Mouse (Mus musculus) olfactory bulb, adult 2 months (tissue): ENCODE data around the gene Morn3.
"Not testable (repeated sequence)": the region's sequence is repeated elsewhere in the genome, so short reads cannot be mapped to it uniquely, and the experiment has no call there.

ENCODE experiments used
- CTCF ChIP-seq: fragments of 200-500 bp; IDR thresholded peaks from 2 replicates; pipeline ENCODE4 v1.5.1; 2012; ENCODE audit warnings: low read depth, mild to moderate bottlenecking, low read length, moderate library complexity; ENCODE audit not compliant: insufficient read depth
- POLR2A ChIP-seq: fragments of 200-500 bp; IDR thresholded peaks from 2 replicates; pipeline ENCODE4 v1.6.1; 2012; ENCODE audit warnings: mild to moderate bottlenecking, low read depth, low read length, moderate library complexity; ENCODE audit not compliant: insufficient read depth

- TF ChIP-seq POLR2A, CTCF: not testable (repeated sequence)
These were observed 14.6 kb upstream of the Morn3 start for GRCm38 (mm10) chr5:123061402-123061749.
